Mouse (Mus musculus) layer of hippocampus, postnatal 10 days (tissue): ENCODE measurements around the gene Jade2. TPM values are rescaled to one million over a fixed set of nuclear protein-coding genes. Genes with fewer than 3 reads are reported as not detected.

Source experiments
- DNase-seq, 2 experiments: peaks; one replicate each; pipeline ENCODE4 v3.0.0; 2021; ENCODE audit warnings: low spot score in 2 of 2
- long read RNA-seq: library from polyadenylated mRNA; stranded (forward); transcript quantifications from one replicate; pipeline ENCODE4 v2.0.0, GENCODE M21; 2023
- total RNA-seq, 2 experiments: library from RNA; stranded (reverse); gene quantifications; 2 replicates each; pipeline ENCODE4 v1.2.3; 2021

Jade2 gene
- total RNA-seq: 1 to 10 TPM; 8.3 to 8.7 TPM
- long read RNA-seq, full-length matches to known transcripts: 1 of 5 reads
- long read RNA-seq, partial matches to known transcripts: 0 of 5 reads
- long read RNA-seq, other reads (novel, unspliced or antisense): 4 of 5 reads

GRCm38 (mm10) chr11:51857081-51857671 lies at the start of gene Jade2:
Gene Jade2, minus strand, starts transcription at chr11:51857653.
- DNase-seq: peak; percentile 40 to 60

- no peak for DNase-seq
Observed at GRCm38 (mm10) chr11:51904224-51904623, 46.8 kb upstream of the Jade2 start.

- DNase-seq: no peak
Observed at GRCm38 (mm10) chr11:51899691-51900090, 42.2 kb upstream of the Jade2 start.

GRCm38 (mm10) chr11:51898326-51899080 lies 41.0 kb upstream of the Jade2 start:
- DNase-seq: peak; percentile 38 to 41

- DNase-seq: no peak
Observed at GRCm38 (mm10) chr11:51897311-51897710, 39.9 kb upstream of the Jade2 start.

GRCm38 (mm10) chr11:51896012-51896411 lies 38.6 kb upstream of the Jade2 start:
- no peak for DNase-seq

GRCm38 (mm10) chr11:51885681-51886080 lies 28.2 kb upstream of the Jade2 start:
- no peak for DNase-seq

- DNase-seq: no peak
Observed at GRCm38 (mm10) chr11:51884092-51884491, 26.6 kb upstream of the Jade2 start.

GRCm38 (mm10) chr11:51883670-51884069 lies 26.2 kb upstream of the Jade2 start:
- DNase-seq: peak in 1 of 2 experiments; percentile 18

- no peak for DNase-seq
Observed at GRCm38 (mm10) chr11:51881776-51882175, 24.3 kb upstream of the Jade2 start.

- DNase-seq: no peak
Observed at GRCm38 (mm10) chr11:51881041-51881730, 23.7 kb upstream of the Jade2 start.

- peak in 1 of 2 experiments; percentile 25 for DNase-seq
Observed at GRCm38 (mm10) chr11:51876943-51877344, 19.5 kb upstream of the Jade2 start.

- no peak for DNase-seq
Observed at GRCm38 (mm10) chr11:51875792-51876195, 18.3 kb upstream of the Jade2 start.

- no peak for DNase-seq
Observed at GRCm38 (mm10) chr11:51875086-51875485, 17.6 kb upstream of the Jade2 start.

- DNase-seq: peak in 1 of 2 experiments; percentile 19
Observed at GRCm38 (mm10) chr11:51874266-51875036, 17.0 kb upstream of the Jade2 start.

- no peak for DNase-seq
Observed at GRCm38 (mm10) chr11:51873141-51873540, 15.7 kb upstream of the Jade2 start.

- DNase-seq: no peak
Observed at GRCm38 (mm10) chr11:51867261-51867660, 9.8 kb upstream of the Jade2 start.

GRCm38 (mm10) chr11:51866020-51866419 lies 8.6 kb upstream of the Jade2 start:
- DNase-seq: no peak

GRCm38 (mm10) chr11:51860666-51861065 lies 3.2 kb upstream of the Jade2 start:
- no peak for DNase-seq

GRCm38 (mm10) chr11:51859561-51859960 lies 2.1 kb upstream of the Jade2 start:
- no peak for DNase-seq

- peak; percentile 54 to 62 for DNase-seq
Observed at GRCm38 (mm10) chr11:51858528-51859051, 1.1 kb upstream of the Jade2 start.
